Mouse (Mus musculus) left cerebral cortex, adult 11 months (tissue): ENCODE results near the gene Brms1l.

Experiments used
- DNase-seq: peaks from one replicate; pipeline ENCODE4 v3.0.0; 2022; ENCODE audit warnings: low spot score

Gene Brms1l

DNA sequence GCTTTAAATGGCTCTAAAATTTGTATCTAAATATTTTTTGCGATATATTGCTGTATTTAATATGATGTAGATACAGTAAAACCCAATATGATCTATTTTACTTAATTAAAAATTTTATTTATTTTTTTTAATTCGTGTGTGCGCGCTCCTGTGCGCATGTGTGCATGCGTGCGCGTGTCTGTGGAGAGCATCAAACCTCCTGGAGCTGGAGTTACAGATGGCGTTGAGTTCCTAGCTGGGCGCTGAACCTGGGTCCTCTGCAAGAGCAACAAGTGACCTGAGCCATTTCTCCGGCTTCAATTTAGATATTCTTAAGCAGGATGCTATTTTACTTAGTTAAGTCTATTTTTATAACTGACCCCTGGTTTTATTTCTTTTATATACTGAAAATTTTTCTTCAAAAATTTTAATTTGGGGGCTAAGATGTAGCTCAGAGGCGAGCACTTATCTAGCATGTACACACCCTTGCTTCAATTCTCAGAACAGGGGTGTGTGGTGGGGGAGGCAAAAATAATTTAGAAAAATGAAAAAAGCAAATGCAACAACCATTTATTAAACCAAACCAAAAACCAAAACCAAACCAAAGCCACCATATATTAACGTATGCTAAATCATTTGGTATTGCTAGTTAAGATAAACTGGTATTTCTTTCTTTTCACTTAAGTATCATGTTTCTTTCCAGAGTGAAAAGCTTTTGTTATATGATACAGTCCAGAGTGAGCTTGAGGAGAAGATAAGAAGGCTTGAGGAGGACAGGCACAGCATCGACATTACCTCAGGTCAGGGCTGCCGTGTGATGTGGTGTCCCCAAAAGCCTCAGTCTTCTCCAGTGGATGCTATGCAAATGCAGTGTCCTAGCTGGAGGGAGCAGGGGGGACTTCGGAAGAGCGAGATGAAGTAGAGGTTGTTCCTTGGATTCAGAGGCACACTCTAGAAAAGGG lies 23.6 kb downstream of the Brms1l start:
- DNase-seq = no peak

DNA sequence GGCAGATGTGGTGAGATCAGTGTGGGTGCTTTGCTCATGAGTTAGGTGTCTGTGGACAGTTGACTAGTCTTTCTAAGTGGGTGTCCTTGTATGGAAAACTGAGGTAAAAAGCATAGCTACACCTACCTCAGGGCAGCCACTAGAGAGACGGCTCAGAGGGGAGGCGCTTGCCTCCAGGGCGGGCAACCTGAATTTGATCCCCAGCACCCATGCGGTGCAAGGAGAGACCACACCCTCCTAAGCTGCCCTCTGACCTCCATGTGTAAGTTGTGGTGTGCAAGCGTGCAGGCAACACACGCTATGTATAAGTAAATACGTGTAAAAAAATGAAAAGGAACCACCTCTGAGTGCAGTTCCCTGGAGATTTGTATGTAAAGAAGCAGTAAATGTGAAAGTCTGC lies 24.5 kb downstream of the Brms1l start:
- DNase-seq = no peak

DNA sequence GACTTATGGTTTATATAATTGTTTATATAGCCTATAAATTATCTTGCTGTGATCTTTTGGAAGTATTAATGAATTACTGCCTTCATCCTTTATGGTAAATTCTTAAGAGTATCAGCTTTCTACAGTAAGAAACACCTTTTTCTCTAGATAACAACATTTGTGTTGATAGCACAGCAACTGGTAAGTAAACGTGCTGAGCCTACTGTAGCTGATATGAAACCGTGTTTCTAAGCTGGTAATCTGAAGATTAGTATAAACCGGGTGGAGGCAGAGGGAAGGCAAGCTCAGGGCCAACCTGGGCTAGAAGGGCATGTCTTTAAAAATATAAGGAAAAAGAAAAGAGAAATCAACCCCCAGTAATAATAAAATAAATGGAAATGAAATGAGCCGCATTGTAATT lies 31.6 kb downstream of the Brms1l start:
- no peak for DNase-seq

DNA sequence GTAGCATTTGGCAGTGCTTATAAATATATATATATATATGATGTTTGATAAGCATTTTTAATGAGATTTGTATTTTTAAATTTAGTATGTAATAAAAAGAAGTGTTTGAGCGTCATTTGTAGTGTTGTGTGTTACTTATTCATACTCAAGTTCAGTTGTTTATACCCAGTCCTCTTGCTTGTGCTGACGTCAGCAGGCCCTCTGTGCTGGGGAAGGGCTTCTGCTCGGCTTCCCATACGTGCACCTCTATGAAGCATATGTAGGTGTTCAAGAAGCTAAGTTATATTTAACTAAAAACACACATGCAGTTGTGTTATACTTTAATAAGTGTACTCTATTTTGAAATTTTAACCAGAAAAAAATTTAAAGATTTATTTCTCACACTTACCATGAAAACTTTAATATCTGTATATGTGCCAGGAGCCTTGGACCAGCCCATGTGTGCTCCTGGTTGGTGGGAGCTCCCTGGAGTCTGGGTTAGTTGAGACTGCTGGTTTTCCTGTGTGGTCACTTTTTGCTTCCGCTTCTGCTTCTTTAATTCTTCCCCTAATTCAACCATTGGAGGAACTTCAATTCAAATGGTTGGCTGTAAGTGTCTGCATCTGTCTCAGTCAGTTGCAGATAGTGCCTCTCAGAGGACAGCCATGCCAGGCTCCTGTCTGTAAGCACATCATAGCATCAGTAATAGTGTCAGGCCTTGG lies 33.6 kb downstream of the Brms1l start:
- DNase-seq = no peak

DNA sequence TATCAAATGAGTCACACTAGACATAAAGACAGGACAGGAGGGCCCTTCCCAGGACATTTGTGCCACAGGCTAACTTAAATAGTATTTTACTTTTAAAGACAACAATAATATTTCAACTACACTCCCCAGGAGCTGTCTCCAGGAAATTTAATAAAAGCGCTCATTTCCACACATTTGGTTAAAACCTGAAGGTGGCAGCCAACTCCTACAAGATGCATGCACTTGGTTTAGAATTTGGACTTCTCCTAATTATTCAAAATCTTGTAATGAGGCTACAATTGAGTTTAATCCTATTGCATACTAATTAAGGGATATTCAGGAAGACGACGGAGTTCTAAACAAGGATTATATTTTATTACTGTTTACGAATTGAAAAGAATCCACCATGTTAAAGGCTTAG lies 49.3 kb downstream of the Brms1l start:
- no peak for DNase-seq

DNA sequence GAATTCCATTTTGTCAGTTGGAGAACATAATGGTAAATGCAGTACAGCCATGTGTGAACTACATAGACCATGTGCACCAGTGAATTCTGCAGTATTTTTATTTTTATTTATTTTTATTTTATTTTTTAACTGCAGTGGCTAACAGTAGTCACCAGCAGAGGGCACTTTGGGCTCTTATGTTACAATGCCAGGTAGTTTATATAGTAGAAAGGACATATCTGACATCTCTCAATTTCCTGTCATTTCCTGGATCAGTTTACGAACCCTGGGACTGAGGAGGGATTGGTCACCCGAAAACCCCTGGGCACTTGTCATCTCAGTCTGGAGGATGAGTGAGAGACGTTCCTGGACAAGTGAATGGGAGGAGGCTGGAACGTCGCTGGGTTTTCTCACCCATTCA lies 52.4 kb downstream of the Brms1l start:
- no peak for DNase-seq

DNA sequence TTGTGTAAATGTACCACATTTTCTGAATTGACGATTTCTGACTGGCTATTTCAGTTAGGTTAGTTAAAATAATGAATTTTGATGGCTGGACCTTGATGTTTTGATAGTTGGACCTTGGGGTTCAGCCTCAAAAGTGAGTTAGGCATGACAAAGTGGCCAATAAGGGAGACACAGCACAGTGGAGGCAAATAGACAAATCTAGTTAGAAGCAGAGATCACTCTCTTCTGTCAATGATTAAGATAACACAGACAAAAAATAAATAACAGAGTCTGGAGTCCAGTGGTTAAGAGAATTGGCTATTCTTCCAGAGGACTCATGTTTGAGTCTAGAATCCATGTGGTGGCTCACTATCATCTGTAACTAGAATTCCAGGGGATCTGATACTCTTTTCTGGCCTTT lies 68.7 kb downstream of the Brms1l start:
- no peak for DNase-seq

DNA sequence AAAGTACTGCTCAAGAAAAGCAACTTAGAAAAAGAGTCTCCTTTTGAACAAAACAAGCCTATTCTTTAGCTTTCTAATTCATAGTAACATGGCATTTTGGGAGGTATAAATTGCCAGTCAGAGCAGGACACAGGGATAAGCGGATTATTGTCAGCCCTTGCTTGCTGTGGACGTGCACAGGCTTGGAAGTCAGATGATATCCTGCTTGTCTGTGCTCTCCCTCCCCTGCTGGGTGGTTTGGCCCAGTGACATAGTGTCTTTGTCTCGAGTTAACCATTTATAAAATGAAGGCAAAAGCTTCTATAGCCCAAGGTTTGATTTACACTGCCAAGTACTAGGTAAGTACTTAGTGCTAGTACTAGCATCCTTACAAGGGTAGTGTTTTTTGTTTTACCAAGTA lies 76.0 kb downstream of the Brms1l start:
- DNase-seq = no peak

DNA sequence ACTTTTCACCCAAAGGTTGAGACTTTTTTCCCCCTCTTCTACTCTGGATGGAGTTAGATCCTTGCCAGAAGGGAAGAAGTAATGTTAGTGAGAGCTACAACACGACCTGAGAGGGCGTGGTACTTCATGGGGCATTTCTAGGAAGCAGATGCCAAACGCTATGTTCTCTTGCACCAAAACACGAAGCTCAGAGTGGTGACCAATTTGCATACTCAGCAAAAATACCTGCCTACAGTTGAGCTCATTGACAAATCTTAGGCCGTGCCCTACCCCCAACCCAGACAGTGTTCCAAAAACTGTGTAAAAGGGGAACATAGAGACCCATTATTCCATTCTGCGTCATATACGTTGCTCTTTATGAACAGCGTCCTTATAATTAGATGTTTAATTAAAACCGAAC lies 77.1 kb downstream of the Brms1l start:
- DNase-seq = no peak

DNA sequence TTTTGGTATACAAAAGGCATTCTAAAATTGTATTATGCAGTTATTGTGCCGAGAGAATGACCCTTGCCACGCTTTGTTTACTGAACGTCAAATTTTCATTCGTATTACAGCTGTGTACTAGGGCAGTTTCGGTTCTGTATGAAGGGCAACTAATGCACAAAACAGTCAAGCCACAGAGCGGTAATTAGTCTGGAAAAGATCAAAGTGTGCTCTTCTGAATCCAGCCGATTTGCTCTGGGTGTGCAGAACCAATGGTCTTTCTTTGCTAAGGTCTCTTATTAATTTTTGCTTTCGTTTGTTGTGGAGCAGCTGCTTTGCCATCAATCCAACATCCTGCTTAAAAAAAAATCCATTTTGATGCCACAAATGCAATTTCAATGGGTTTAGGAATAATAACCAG lies 80.1 kb downstream of the Brms1l start:
- DNase-seq = no peak

DNA sequence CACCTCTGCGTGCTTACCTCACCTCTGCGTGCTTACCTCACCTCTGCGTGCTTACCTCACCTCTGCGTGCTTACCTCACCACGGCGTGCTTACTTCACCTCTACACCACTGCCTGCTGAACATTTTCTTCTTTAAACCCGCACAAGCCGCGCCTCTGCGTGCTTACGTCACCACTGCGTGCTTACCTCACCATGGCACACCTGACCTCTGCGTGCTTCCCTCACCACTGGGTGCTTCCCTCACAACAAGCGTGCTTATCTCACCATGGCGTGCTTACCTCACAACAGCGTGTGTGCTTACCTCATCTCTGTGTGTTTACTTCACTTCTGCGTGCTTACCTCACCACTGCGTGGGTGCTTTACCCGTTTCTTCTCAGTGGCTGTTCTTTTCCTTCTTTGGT lies 80.9 kb downstream of the Brms1l start:
- DNase-seq = no peak
